Mouse (Mus musculus) kidney, adult 2 months (tissue): ENCODE measurements around the gene Usp43. TPM values are rescaled to one million over a fixed set of nuclear protein-coding genes. Genes with fewer than 3 reads are reported as not detected.

Experiments used
- DNase-seq: peaks from one replicate; pipeline ENCODE4 v3.0.0; 2021
- H3K27ac ChIP-seq: fragments of 200-500 bp; 2 replicates; pipeline ENCODE4 v1.5.1; 2012; ENCODE audit warnings: low read depth, low read length, control low read depth, inconsistent platforms; ENCODE audit not compliant: insufficient read depth
- H3K27me3 ChIP-seq: fragments of 200-500 bp; replicated peaks from 2 replicates; pipeline ENCODE4 v1.6.1; 2012; ENCODE audit warnings: mild to moderate bottlenecking, moderate library complexity, low read length, inconsistent platforms; ENCODE audit not compliant: control insufficient read depth, insufficient read depth
- H3K36me3 ChIP-seq: fragments of 200-500 bp; 2 replicates; pipeline ENCODE4 v1.6.1; 2012; ENCODE audit warnings: mild to moderate bottlenecking, moderate library complexity, low read length, inconsistent platforms; ENCODE audit not compliant: control insufficient read depth, insufficient read depth
- H3K4me1 ChIP-seq: fragments of 200-500 bp; 2 replicates; pipeline ENCODE4 v1.6.1; 2011; ENCODE audit warnings: low read length; ENCODE audit not compliant: control insufficient read depth, insufficient read depth
- H3K4me3 ChIP-seq: fragments of 200-500 bp; 2 replicates; pipeline ENCODE4 v1.5.1; 2011; ENCODE audit warnings: mild to moderate bottlenecking, low read depth, low read length, control low read depth; ENCODE audit not compliant: insufficient read depth
- CTCF ChIP-seq: fragments of 200-500 bp; conservative IDR thresholded peaks from 2 replicates; pipeline ENCODE4 v1.5.1; 2011; ENCODE audit warnings: low read depth, mild to moderate bottlenecking, control low read depth, low read length, moderate library complexity, mixed read lengths; ENCODE audit not compliant: insufficient read depth, insufficient read length
- POLR2A ChIP-seq: fragments of 200-500 bp; IDR thresholded peaks from one replicate; pipeline ENCODE4 v1.6.1; 2011; ENCODE audit warnings: low read depth, low read length, control low read depth
- WGBS: fragments of 180-500 bp; shearing (Covaris S2); methylation state at CpG from one replicate; pipeline ENCODE4 v1.1.7; 2018; 5-methylcytosine and 5-hydroxymethylcytosine counted together
- polyA plus RNA-seq: library from polyadenylated mRNA; depleted of rRNA; stranded (reverse); fragments of >200 nt; gene quantifications from 2 replicates; pipeline ENCODE4 v1.2.3, GENCODE M21; 2012

Gene Usp43
- polyA plus RNA-seq, 1 experiment, result 3.0 TPM

GRCm38 (mm10) chr11:67860743-67861398 lies 61.1 kb downstream of the Usp43 start:
- H3K4me1 ChIP-seq, result no peaks in the 10 kb centered on the region
- DNase-seq, result no peak
- H3K4me3 ChIP-seq, result no peak overlapping the region
- H3K27ac ChIP-seq, result no peak overlapping the region
- H3K27me3 ChIP-seq, result no peaks in the 10 kb centered on the region
- TF ChIP-seq POLR2A, result no peak
- TF ChIP-seq CTCF, result no peak
- WGBS, result 67% methylated on average over 7 of the region's 7 CpGs
- no peaks in the 10 kb centered on the region for H3K36me3 ChIP-seq

- no peaks in the 10 kb centered on the region for H3K27me3 ChIP-seq
- no peak overlapping the region for H3K27ac ChIP-seq
- no peak overlapping the region for H3K4me3 ChIP-seq
- 89% methylated on average over 9 of the region's 9 CpGs for WGBS
- no peaks in the 10 kb centered on the region for H3K36me3 ChIP-seq
- DNase-seq, result no peak
- H3K4me1 ChIP-seq, result no peaks in the 10 kb centered on the region
- TF ChIP-seq CTCF (no peak), POLR2A (no peak)
Measured at GRCm38 (mm10) chr11:67858518-67858917, 63.4 kb downstream of the Usp43 start.

- TF ChIP-seq POLR2A (no peak), CTCF (peak; percentile 62)
- Histone ChIP-seq H3K4me3 (no peak overlapping the region), H3K27ac (no peak overlapping the region), H3K4me1 (no peaks in the 10 kb centered on the region), H3K27me3 (no peaks in the 10 kb centered on the region), H3K36me3 (no peaks in the 10 kb centered on the region)
- 38% methylated on average over 2 of the region's 2 CpGs for WGBS
- peak; percentile 39 for DNase-seq
Measured at GRCm38 (mm10) chr11:67855035-67855434, 66.9 kb downstream of the Usp43 start.

- H3K4me3 ChIP-seq, result no peak overlapping the region
- no peaks in the 10 kb centered on the region for H3K36me3 ChIP-seq
- H3K4me1 ChIP-seq, result no peaks in the 10 kb centered on the region
- DNase-seq, result no peak
- TF ChIP-seq CTCF, result no peak
- TF ChIP-seq POLR2A, result no peak
- no peaks in the 10 kb centered on the region for H3K27me3 ChIP-seq
- WGBS, result 40% methylated on average over 6 of the region's 6 CpGs
- no peak overlapping the region for H3K27ac ChIP-seq
Measured at GRCm38 (mm10) chr11:67853996-67854395, 68.0 kb downstream of the Usp43 start.

GRCm38 (mm10) chr11:67851770-67852169 lies 70.2 kb downstream of the Usp43 start:
- no peak overlapping the region for H3K27ac ChIP-seq
- H3K27me3 ChIP-seq, result no peaks in the 10 kb centered on the region
- WGBS, result 61% methylated on average over 5 of the region's 5 CpGs

GRCm38 (mm10) chr11:67845193-67845592 lies 76.8 kb downstream of the Usp43 start:
- H3K4me1 ChIP-seq, result no peaks in the 10 kb centered on the region
- H3K4me3 ChIP-seq, result no peak overlapping the region
- no peak overlapping the region for H3K27ac ChIP-seq
- H3K27me3 ChIP-seq, result no peaks in the 10 kb centered on the region
- no peak for DNase-seq
- TF ChIP-seq POLR2A (no peak), CTCF (no peak)
- WGBS, result 88% methylated on average over 4 of the region's 4 CpGs
- H3K36me3 ChIP-seq, result no peaks in the 10 kb centered on the region

More at GRCm38 (mm10) chr11:67851770-67852169, 70.2 kb downstream of the Usp43 start:
- TF ChIP-seq POLR2A, result no peak
- TF ChIP-seq CTCF, result no peak
- H3K4me1 ChIP-seq, result no peaks in the 10 kb centered on the region
- H3K4me3 ChIP-seq, result no peak overlapping the region
- H3K36me3 ChIP-seq, result no peaks in the 10 kb centered on the region
- no peak for DNase-seq

GRCm38 (mm10) chr11:67839810-67840209 lies 82.1 kb downstream of the Usp43 start:
- Histone ChIP-seq H3K4me3 (no peak overlapping the region), H3K27ac (no peak overlapping the region), H3K36me3 (no peaks in the 10 kb centered on the region), H3K27me3 (no peaks in the 10 kb centered on the region), H3K4me1 (no peaks in the 10 kb centered on the region)
- 86% methylated on average over 1 of the region's 1 CpGs for WGBS
- no peak for DNase-seq
- TF ChIP-seq CTCF, result no peak
- TF ChIP-seq POLR2A, result no peak
